Mouse (Mus musculus): ENCODE results near the gene Cyb5rl.

DNA sequence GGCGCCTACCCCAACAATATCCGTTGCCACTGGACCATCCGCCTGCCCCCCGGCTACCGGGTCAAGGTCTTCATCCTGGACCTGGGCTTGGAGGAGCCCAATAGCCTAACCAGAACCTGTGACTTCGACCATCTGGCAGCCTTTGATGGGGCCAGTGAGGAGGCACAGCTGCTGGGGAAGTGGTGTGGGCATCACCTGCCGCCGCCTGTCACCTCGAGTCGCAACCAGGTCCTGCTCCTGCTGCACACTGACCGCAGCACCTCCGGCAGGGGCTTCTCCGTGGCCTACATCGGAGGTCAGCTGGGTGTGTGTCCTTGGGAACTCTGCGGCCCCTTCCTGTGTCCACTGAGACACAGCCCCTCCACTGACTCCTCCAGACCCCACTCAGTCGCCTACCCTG lies 40.0 kb downstream of the Cyb5rl start:
- TF ChIP-seq CTCF (IDR thresholded peaks at IDR 0.05; ENCODE audit: low read depth, low read length) (no peak), POLR2A (IDR thresholded peaks at IDR 0.05; ENCODE audit: insufficient read depth, low read length) (no peak)
